Mouse (Mus musculus): Measurements from ENCODE around the gene Skida1.
"Not testable (repeated sequence)": the region's sequence is repeated elsewhere in the genome, so short reads cannot be mapped to it uniquely, and the experiment has no call there.

The Skida1 gene

DNA sequence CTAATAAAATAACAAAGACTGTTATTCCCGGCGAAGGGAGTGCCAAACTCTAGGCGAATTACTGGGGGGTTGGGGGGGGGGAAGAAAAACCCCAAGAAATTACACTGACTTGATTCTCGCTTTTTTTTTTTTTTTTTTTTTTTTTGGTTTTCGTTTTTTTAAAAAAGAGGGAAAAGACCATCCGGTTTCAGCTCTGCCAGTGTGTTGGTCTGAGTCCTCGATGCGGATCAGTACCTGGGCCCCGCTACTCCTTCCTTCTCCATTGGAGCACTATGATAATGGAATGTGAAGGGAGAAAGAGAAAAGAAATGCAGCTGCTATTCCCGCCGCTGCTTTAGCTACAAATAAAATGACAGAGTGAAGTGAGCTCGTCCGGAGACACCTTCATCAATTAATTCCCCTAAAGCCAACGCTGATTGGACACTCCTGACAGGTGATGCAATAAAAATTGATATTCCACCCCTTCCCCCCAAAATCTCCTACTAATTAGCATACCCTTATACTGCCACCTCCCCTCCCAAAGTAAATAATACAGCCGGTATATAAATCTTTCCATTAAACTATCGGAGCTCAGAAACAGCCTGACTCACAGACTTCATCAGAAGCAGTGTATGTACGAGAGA, at the start of gene Skida1:
Gene Skida1, minus strand, starts transcription at position 599 of the 623 bp plus-strand sequence.
- DNase-seq (ENCODE audit: low read depth, low spot score), result peak; percentile 49

DNA sequence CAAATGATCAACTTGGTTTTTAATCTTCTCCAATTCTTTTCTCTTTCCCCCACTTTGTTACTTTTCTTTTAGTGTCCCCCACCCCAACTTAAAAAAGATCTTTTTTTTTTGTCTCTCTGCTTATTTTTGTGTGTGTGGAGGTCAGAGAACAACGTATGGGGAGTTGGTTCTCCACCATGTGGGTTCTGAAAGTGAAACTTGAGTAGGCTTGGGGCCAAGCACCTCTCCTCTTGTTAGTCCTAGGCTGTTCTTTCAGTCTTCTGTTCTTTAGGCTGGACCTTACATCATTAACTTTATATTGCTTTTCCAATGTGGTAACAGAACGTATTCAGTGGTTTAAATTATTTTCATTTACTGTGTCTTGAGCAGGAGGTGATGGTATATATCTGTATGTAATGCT, 47.0 kb upstream of the Skida1 start:
- no peak for DNase-seq (ENCODE audit: low read depth, low spot score)

GRCm38 (mm10) chr2:18094319-18094718, 45.5 kb upstream of the Skida1 start:
- no peak for DNase-seq (ENCODE audit: low read depth, low spot score)

DNA sequence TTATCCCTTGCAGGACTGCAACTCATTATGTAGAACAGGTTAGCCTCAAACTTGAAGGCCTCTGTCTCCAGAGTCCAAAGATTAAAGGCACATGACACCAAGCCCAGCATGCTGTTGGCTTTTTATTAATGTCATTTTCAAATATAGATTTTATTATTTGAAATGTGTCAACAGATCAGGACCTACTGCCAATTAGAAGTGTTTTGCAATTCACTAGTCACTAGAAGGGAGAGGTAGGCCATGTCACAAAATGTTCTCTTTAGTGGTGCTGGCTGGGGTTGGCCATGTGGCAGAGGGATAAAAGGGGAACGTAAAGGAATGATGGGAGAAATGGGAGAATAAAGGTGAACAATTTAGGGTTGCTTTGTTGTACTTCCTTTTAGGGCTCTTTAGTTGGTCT, 45.0 kb upstream of the Skida1 start:
- DNase-seq (ENCODE audit: low read depth, low spot score), result no peak

- not testable (repeated sequence) for DNase-seq (ENCODE audit: low read depth, low spot score)
Observed at GRCm38 (mm10) chr2:18087695-18088094, 38.8 kb upstream of the Skida1 start.

- peak; percentile 80 for DNase-seq (ENCODE audit: low read depth, low spot score)
Observed at GRCm38 (mm10) chr2:18080182-18080860, 31.5 kb upstream of the Skida1 start.

DNA sequence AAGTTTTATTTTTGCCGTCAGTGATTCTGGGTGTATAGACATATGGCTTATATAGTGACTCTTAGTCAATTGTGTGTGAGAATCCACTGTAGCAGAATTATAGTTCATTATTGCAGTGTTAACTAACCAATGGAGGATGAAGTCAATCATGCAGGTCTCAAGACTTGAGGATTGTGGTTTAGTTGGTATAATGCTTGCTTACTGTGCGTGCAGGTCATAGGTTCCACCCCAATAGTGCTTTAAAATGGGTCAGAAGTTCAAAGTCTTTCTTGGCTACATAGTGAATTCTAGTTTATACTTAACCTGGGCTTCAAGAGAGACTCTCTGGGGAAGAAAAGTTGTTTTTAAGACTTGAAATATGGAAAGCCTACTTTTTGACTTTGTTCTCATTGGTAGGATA, 23.1 kb upstream of the Skida1 start:
- DNase-seq (ENCODE audit: low read depth, low spot score), result no peak

DNA sequence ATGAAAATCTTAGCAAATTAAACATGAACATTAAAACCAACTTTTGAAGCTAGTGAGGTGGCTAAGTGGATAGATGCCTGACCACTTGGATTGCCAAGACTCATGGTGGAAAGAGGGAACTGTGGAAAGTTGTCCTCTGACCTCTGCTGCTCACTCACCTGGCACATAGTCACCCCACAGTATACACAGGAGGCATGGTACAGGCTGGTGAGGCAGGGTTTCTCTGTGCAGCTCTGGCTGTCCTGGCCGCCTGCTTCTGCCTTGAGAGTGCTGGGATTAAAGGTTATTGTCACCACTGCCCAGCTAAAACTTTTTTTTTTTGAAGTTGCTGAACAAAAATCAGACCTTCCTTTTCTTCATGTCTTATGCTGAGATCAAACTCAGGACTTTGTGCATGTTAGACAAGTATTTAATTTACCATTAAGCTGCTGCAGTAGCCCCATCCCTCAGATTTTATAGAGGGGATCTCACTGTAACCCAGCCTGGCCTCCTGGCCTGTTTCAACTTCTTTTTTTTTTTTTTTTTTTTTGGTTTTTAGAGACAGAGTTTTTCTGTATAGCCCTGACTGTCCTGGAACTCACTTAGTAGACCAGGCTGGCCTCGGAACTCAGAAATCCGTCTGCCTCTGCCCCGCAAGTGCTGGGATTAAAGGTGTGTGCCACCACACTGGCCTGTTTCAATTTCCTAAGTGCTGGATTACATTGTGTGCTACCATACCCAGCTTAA, 19.4 kb upstream of the Skida1 start:
- DNase-seq (ENCODE audit: low read depth, low spot score), result no peak

DNA sequence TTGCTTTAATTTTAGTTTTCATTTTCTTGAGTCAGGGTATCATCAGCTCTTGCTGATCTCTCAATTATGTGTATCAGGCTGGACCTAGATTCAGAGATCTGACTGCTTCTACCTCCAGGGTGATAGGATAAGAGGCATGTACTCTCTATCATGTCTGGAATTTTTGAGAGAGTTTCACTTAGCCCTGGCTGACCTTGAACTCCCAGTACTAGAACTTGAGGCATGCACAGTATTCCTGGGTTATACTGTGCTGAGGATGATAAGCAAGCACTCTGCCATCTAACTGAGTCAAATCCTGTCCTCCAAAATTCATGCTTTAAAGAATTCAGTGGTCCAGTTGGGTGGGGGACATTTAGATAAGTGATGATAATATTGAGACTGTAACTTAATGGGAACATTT, 17.6 kb upstream of the Skida1 start:
- no peak for DNase-seq (ENCODE audit: low read depth, low spot score)

GRCm38 (mm10) chr2:18065708-18066030, 16.8 kb upstream of the Skida1 start:
- DNase-seq (ENCODE audit: low read depth, low spot score), result no peak

DNA sequence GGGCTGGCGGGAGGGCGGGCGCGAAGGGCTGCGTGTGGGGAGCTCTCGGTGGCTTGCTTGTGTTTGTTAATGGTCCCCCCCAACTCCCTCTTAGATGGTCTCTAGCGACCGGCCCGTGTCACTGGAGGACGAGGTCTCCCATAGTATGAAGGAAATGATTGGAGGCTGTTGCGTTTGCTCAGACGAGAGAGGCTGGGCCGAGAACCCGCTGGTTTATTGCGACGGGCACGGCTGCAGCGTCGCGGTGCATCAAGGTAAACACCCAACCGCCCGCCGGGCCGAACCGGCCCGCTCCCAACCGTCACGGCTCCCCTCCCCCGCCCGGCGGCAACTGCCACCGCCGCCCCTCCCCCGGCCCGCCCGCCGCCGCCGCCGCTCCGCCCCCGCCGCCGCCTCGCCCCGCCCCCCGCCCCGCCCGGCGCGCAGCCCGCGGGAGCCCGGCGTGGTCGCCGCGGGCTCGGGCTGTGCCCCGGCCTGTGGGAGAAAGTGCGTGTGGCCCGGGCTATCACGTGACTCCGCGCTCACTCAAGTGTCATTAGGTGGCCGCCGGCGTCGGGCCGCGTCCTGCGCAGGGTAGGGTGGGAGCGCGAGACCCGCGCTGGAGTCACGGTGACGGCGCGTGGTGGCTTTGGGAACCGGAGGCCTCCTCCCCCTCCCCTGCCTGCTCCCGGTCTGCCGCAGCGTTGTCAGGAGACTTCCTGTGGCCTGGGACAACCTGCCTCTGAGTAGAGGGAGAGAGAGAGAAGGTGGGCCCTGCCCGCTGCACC, 16.3 kb upstream of the Skida1 start:
- DNase-seq (ENCODE audit: low read depth, low spot score), result peak; percentile 75

- DNase-seq (ENCODE audit: low read depth, low spot score), result peak; percentile 98
Observed at GRCm38 (mm10) chr2:18064356-18064858, 15.6 kb upstream of the Skida1 start.

- DNase-seq (ENCODE audit: low read depth, low spot score), result peak; percentile 83
Observed at GRCm38 (mm10) chr2:18063763-18064251, 15.0 kb upstream of the Skida1 start.

DNA sequence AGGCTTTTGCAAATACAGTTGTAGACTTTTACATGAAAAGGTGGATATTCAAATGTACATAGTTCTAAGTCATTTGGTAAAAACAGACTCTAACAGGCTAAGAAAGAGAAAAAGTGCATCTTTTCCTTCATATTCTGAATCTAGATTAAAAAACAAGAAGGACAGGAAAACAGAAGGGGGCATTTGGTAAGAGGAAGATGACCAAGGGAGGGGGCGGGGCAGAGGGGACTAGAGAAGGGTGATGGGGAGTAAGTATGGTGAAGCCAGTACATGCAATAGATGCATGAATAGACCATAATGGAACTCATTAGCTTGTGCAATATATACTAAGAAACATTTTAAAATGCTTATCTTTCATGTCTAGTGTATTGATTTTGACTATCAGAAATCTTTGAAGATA, 11.5 kb upstream of the Skida1 start:
- no peak for DNase-seq (ENCODE audit: low read depth, low spot score)

DNA sequence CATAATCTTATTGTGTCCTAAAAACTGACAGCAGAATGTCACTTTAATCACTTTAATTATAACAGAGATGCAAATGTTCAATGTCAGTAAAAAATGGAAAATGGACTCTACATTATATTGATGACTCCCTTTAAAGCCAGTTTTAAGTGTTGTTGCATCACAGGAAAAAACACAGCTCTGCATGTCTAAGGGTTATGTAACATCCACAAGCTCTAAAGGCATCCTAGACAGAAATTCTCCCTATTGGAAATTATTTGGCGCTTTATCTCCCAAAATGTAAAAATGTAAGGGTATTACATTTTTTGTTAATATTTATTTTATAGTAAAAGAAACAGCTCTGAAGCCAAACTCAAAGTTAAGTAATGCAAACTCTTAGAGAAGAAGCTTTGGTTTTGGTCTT, 11.0 kb upstream of the Skida1 start:
- no peak for DNase-seq (ENCODE audit: low read depth, low spot score)

GRCm38 (mm10) chr2:18059063-18059462, 10.2 kb upstream of the Skida1 start:
- no peak for DNase-seq (ENCODE audit: low read depth, low spot score)

DNA sequence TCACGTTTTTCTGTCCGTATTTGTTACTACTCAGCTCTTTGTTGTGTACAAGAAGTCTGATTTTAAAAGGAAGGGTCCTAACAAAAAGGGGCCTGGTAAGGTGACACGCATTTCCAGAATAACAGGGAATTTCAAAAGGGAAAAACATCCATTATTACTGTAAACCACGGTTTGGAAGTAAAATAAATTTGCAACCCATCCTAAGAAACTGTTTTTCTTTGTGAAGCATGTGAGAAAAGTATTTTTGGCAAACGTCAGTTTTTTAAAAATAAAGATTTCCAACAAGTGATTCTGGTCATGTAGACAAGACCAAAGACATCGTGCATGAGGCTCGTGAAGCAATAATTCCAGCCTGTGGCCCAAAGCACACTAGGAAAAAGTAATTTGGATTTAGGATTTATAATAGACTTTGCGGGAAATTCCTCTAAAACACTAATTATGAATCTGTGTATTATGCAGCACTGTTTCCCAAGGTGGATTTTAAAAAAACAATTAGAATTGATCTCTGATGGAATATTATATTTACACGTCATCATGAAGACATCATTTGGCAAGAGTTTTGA, 9.4 kb upstream of the Skida1 start:
- no peak for DNase-seq (ENCODE audit: low read depth, low spot score)

DNA sequence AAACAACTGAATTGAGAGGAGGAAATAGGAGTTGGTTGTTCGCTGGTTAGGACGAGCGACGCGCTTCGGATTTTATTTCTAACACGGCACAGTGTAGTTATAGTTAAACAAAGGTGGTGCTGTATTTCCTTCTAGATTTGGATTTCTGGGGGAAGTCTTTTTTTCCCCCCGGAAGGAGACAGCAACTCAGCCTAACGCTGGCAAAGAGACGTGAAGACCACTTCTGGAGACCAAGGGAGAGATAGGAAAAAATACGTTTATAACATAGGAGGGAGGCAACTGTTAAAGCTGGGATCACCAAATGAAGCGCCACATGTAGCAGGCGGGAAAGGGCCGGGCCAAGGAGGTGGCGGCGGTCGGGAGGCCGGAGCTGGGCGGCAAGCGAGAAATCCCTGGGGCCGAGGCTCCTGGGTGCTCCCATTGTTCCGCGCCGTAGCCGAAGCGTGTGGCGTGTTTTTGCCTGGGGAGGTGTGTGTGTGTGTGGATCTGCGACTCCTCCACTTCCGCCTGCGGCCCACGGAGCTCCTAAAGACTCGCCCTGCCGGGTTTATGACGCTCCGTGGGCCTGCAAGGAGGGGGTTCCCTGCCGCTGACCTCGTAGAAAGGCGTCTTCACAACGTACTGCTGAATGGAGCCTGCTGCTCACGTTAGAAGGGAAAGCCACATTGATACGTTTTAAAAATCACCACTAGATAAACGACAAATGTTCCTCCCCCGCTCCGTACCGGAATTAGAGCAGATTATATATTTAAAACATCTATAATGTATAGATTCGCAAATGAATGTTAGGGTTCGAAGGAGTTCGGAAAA, 8.7 kb upstream of the Skida1 start:
- DNase-seq (ENCODE audit: low read depth, low spot score), result peak; percentile 77

- peak; percentile 94 for DNase-seq (ENCODE audit: low read depth, low spot score)
Observed at GRCm38 (mm10) chr2:18056786-18057255, 8.0 kb upstream of the Skida1 start.
